Comparison of ENCODE assay signal across 8 mouse cellular contexts in genomic region chr7:78826682-78827385, GRCm38 (mm10). TPM values are rescaled to one million over a fixed set of nuclear protein-coding genes. Genes with fewer than 3 reads are reported as not detected.
A peak's percentile ranks its signal among the peaks of the same experiment; 100 is the strongest.
DNase-seq lines count a peak whose midpoint lies in the region; ATAC-seq and TF ChIP-seq lines count a peak whose summit lies in the region.

No protein-coding gene starts in this region.

- no peak overlapping the region for H3K4me3 ChIP-seq in left cerebral cortex, adult 2 months
- no peak overlapping the region for H3K4me3 ChIP-seq in embryonic facial prominence, embryonic 10.5 days
- H3K4me3 ChIP-seq in intestine, embryonic 14.5 days (ENCODE audit: low read depth, low read length) = no peak overlapping the region
- H3K4me3 ChIP-seq in olfactory bulb, adult 2 months (ENCODE audit: insufficient read depth, low read depth, low read length) = no peak overlapping the region

- TF ChIP-seq POLR2A in olfactory bulb, adult 2 months (IDR thresholded peaks at IDR 0.05; ENCODE audit: insufficient read depth, low read depth, low read length) = no peak

- H3K4me1 ChIP-seq in embryonic facial prominence, embryonic 10.5 days = 0 out of 2 replicates have a peak, but pooled peaks cover 3% of the 10 kb centered on the region
- H3K4me1 ChIP-seq in intestine, embryonic 14.5 days (replicated peaks; ENCODE audit: control insufficient read depth, insufficient read depth, low read length) = no peaks in the 10 kb centered on the region
- peaks cover 10% of the 10 kb centered on the region for H3K4me1 ChIP-seq in olfactory bulb, adult 2 months (ENCODE audit: control insufficient read depth, insufficient read depth, low read length)

- TF ChIP-seq CTCF in left cerebral cortex, adult 2 months (IDR thresholded peaks at IDR 0.05) = peak; percentile 2; the same call in 1 of the 2 replicates
- TF ChIP-seq CTCF in olfactory bulb, adult 2 months (IDR thresholded peaks at IDR 0.05; ENCODE audit: insufficient read depth, low read depth, low read length) = no peak

- 0 out of 2 replicates have a peak, but pooled peaks have one; percentile 43 for ATAC-seq in intestine, embryonic 14.5 days (replicated peaks; ENCODE audit: low FRiP score, low TSS enrichment, low read depth)

- H3K9me3 ChIP-seq in embryonic facial prominence, embryonic 10.5 days = no peaks in the 10 kb centered on the region
- H3K9me3 ChIP-seq in intestine, embryonic 14.5 days (ENCODE audit: control insufficient read depth, low read length) = no peaks in the 10 kb centered on the region

- H3K36me3 ChIP-seq in embryonic facial prominence, embryonic 10.5 days (replicated peaks) = peaks cover 61% of the 10 kb centered on the region
- peaks cover 48% of the 10 kb centered on the region for H3K36me3 ChIP-seq in intestine, embryonic 14.5 days (ENCODE audit: control insufficient read depth, insufficient read depth, low read length)

- WGBS in embryonic facial prominence, embryonic 10.5 days = 64% methylated on average over 9 of the region's 9 CpGs
- 37% methylated on average over 9 of the region's 9 CpGs for WGBS in intestine, embryonic 14.5 days
- WGBS in olfactory bulb, adult 2 months = 47% methylated on average over 9 of the region's 9 CpGs

- no peak overlapping the region for H3K9ac ChIP-seq in intestine, embryonic 14.5 days (ENCODE audit: low read length)

- intact Hi-C loops in left cerebral cortex, adult 2 months (cut with DNase I) = no loop called here

- no peak overlapping the region for H3K4me2 ChIP-seq in intestine, embryonic 14.5 days (ENCODE audit: low read length)

- H3K27ac ChIP-seq in left cerebral cortex, adult 2 months = no peak overlapping the region
- peak overlapping the region; percentile 24; the same call in 1 of the 2 replicates for H3K27ac ChIP-seq in embryonic facial prominence, embryonic 10.5 days (replicated peaks)
- H3K27ac ChIP-seq in intestine, embryonic 14.5 days (ENCODE audit: low read depth) = no peak overlapping the region
- H3K27ac ChIP-seq in olfactory bulb, adult 2 months (ENCODE audit: insufficient read depth, low read depth, low read length) = peak overlapping the region; percentile 64; the same call in 1 of the 2 replicates

- H3K27me3 ChIP-seq in embryonic facial prominence, embryonic 10.5 days (replicated peaks; ENCODE audit: low read depth, poor library complexity, severe bottlenecking) = no peaks in the 10 kb centered on the region
- H3K27me3 ChIP-seq in intestine, embryonic 14.5 days (replicated peaks; ENCODE audit: control insufficient read depth, insufficient read depth, low read length) = no peaks in the 10 kb centered on the region

- DNase-seq in left cerebral cortex, adult 2 months (ENCODE audit: extremely low spot score in 1 of 2, low spot score in 2 of 2) = no peak
- DNase-seq in left cerebral cortex, adult 9 months (ENCODE audit: low spot score in 2 of 2) = no peak
- DNase-seq in embryonic facial prominence, embryonic 10.5 days (ENCODE audit: low spot score) = peak; percentile 15
- DNase-seq in intestine, embryonic 14.5 days (ENCODE audit: low spot score) = peak; percentile 56
- DNase-seq in spleen, postnatal 36 days (ENCODE audit: low spot score in 2 of 2) = no peak
- DNase-seq in adrenal gland, adult 2 months = no peak
- no peak for DNase-seq in yolk sac, embryonic 10.5 days (ENCODE audit: low spot score)

RNA-seq across cellular contexts. Expression of gene Det1, which starts 20.2 kb away (rescaled TPM):
- total RNA-seq in left cerebral cortex, adult 2 months (2021) = 1 to 10 TPM; 6.1 TPM
- polyA plus RNA-seq in embryonic facial prominence, embryonic 10.5 days (2016; fragmentation: Nextera tagmentation; extraction: Ambion mirVana) = 20.9 and 23.0 TPM in 2 replicates
- polyA plus RNA-seq in intestine, embryonic 14.5 days (2014; fragmentation: Nextera tagmentation; extraction: Ambion mirVana) = 16.7 and 19.1 TPM in 2 replicates
- not detected in 2 replicates for polyA plus RNA-seq in olfactory bulb, adult 2 months (2012; ENCODE audit: insufficient read depth, insufficient read length, low replicate concordance, missing spikeins)
- 10 to 100 TPM; 13.0 to 13.3 TPM for total RNA-seq in adrenal gland, adult 2 months (2021)
- polyA plus RNA-seq in adrenal gland, adult 2 months (2012; rRNA removed) = 14.0 and 14.4 TPM in 2 replicates

RNA-seq across cellular contexts. Expression of gene Mrpl46, which starts 43.5 kb away (rescaled TPM):
- total RNA-seq in left cerebral cortex, adult 2 months (2021) = 10 to 100 TPM; 30.2 to 37.1 TPM
- 80.8 and 86.5 TPM in 2 replicates for polyA plus RNA-seq in embryonic facial prominence, embryonic 10.5 days (2016; fragmentation: Nextera tagmentation; extraction: Ambion mirVana)
- polyA plus RNA-seq in intestine, embryonic 14.5 days (2014; fragmentation: Nextera tagmentation; extraction: Ambion mirVana) = 82.0 and 85.4 TPM in 2 replicates
- polyA plus RNA-seq in olfactory bulb, adult 2 months (2012; ENCODE audit: insufficient read depth, insufficient read length, low replicate concordance, missing spikeins) = not detected in 2 replicates
- total RNA-seq in adrenal gland, adult 2 months (2021) = 10 to 100 TPM; 39.3 to 52.6 TPM
- polyA plus RNA-seq in adrenal gland, adult 2 months (2012; rRNA removed) = 11.6 and 13.5 TPM in 2 replicates

RNA-seq across cellular contexts. Expression of gene Mrps11, which starts 43.9 kb away (rescaled TPM):
- total RNA-seq in left cerebral cortex, adult 2 months (2021) = 10 to 100 TPM; 34.6 to 42.3 TPM
- polyA plus RNA-seq in embryonic facial prominence, embryonic 10.5 days (2016; fragmentation: Nextera tagmentation; extraction: Ambion mirVana) = 89.5 and 93.4 TPM in 2 replicates
- 71.7 and 73.6 TPM in 2 replicates for polyA plus RNA-seq in intestine, embryonic 14.5 days (2014; fragmentation: Nextera tagmentation; extraction: Ambion mirVana)
- polyA plus RNA-seq in olfactory bulb, adult 2 months (2012; ENCODE audit: insufficient read depth, insufficient read length, low replicate concordance, missing spikeins) = not detected in 2 replicates
- 100 to 1,000 TPM in 1 of 2 experiments, 10 to 100 TPM in 1; 84.2 to 116 TPM for total RNA-seq in adrenal gland, adult 2 months (2021)
- polyA plus RNA-seq in adrenal gland, adult 2 months (2012; rRNA removed) = 69.0 and 77.7 TPM in 2 replicates

Comparison
In these comparisons a context has a peak if more than half of its experiments do, and no peak if none do; other contexts are left out.
1. DNase-seq: peak in embryonic facial prominence, embryonic 10.5 days (single experiment) and intestine, embryonic 14.5 days (single experiment); none in left cerebral cortex, adult 2 months (0 of 2), left cerebral cortex, adult 9 months (0 of 2), spleen, postnatal 36 days (0 of 2), adrenal gland, adult 2 months (single experiment) and yolk sac, embryonic 10.5 days (single experiment).
2. H3K27ac ChIP-seq: peak in embryonic facial prominence, embryonic 10.5 days (single experiment) and olfactory bulb, adult 2 months (single experiment); none in left cerebral cortex, adult 2 months (single experiment) and intestine, embryonic 14.5 days (single experiment).
3. RNA of gene Mrpl46, which starts 43.5 kb away (polyA plus RNA-seq): 82.0 to 85.4 TPM in intestine, embryonic 14.5 days, 80.8 to 86.5 TPM in embryonic facial prominence, embryonic 10.5 days and 11.6 to 13.5 TPM in adrenal gland, adult 2 months; not detected in olfactory bulb, adult 2 months; every median in the first group is over 10 times any median in the second.
4. RNA of gene Mrps11, which starts 43.9 kb away (polyA plus RNA-seq): 89.5 to 93.4 TPM in embryonic facial prominence, embryonic 10.5 days, 71.7 to 73.6 TPM in intestine, embryonic 14.5 days and 69.0 to 77.7 TPM in adrenal gland, adult 2 months; not detected in olfactory bulb, adult 2 months; every median in the first group is over 10 times any median in the second.